Mouse (Mus musculus): ENCODE results near the gene Nasp.

GRCm38 (mm10) chr4:116555413-116556300 is 72.1 kb downstream of the Nasp start, which contains the start of gene Tmem69:
- TF ChIP-seq CTCF (IDR thresholded peaks at IDR 0.05; ENCODE audit: low read depth) (no peak), EP300 (IDR thresholded peaks at IDR 0.05; ENCODE audit: low read depth) (no peak)
